Mouse (Mus musculus) lung, adult 2 months (tissue): ENCODE results near the gene Gsg1. TPM values are rescaled to one million over a fixed set of nuclear protein-coding genes. Genes with fewer than 3 reads are reported as not detected.

Experiments used
- DNase-seq: peaks from one replicate; pipeline ENCODE4 v3.0.0; 2022
- H3K4me1 ChIP-seq: fragments of 200-500 bp; 2 replicates; pipeline ENCODE4 v1.6.1; 2011; ENCODE audit warnings: low read length; ENCODE audit not compliant: control insufficient read depth, insufficient read depth
- H3K4me3 ChIP-seq: fragments of 200-500 bp; replicated peaks from 2 replicates; pipeline ENCODE3; 2011; ENCODE audit warnings: low read depth, mild to moderate bottlenecking, control low read depth, low read length; ENCODE audit errors: extremely low read depth
- CTCF ChIP-seq: fragments of 200-500 bp; IDR thresholded peaks from 2 replicates; pipeline ENCODE4 v1.5.1; 2011; ENCODE audit warnings: mild to moderate bottlenecking, low read length, control low read depth; ENCODE audit not compliant: insufficient read depth
- POLR2A ChIP-seq: fragments of 200-500 bp; IDR thresholded peaks from 2 replicates; pipeline ENCODE4 v1.6.1; 2011; ENCODE audit warnings: low read depth, mild to moderate bottlenecking, control low read depth, low read length, borderline replicate concordance; ENCODE audit errors: extremely low read depth
- WGBS: fragments of 180-500 bp; shearing (Covaris S2); methylation state at CpG from one replicate; pipeline ENCODE4 v1.1.7; 2018; 5-methylcytosine and 5-hydroxymethylcytosine counted together
- polyA plus RNA-seq: library from polyadenylated mRNA; depleted of rRNA; stranded (reverse); fragments of >200 nt; gene quantifications from 2 replicates; pipeline ENCODE4 v1.2.3, GENCODE M21; 2012

Gsg1 gene
- polyA plus RNA-seq, 1 experiment, result 1.4 TPM

GRCm38 (mm10) chr6:135279286-135279685 lies 25.1 kb upstream of the Gsg1 start:
- peaks cover 2% of the 10 kb centered on the region; the same call in 1 of the 2 replicates for H3K4me1 ChIP-seq
- 41% methylated on average over 5 of the region's 5 CpGs for WGBS
- TF ChIP-seq POLR2A (no peak), CTCF (no peak)

GRCm38 (mm10) chr6:135278302-135278701 lies 24.2 kb upstream of the Gsg1 start:
- WGBS, result 88% methylated on average over 6 of the region's 6 CpGs

More at GRCm38 (mm10) chr6:135279286-135279685, 25.1 kb upstream of the Gsg1 start:
- H3K4me3 ChIP-seq, result no peak overlapping the region
- DNase-seq, result no peak

GRCm38 (mm10) chr6:135276474-135277295 lies 22.5 kb upstream of the Gsg1 start:
- Histone ChIP-seq H3K4me1 (peaks cover 2% of the 10 kb centered on the region; the same call in 1 of the 2 replicates), H3K4me3 (no peak overlapping the region)
- TF ChIP-seq CTCF (no peak), POLR2A (no peak)
- no peak for DNase-seq
- 61% methylated on average over 6 of the region's 6 CpGs for WGBS

More at GRCm38 (mm10) chr6:135278302-135278701, 24.2 kb upstream of the Gsg1 start:
- DNase-seq, result no peak
- TF ChIP-seq CTCF (no peak), POLR2A (no peak)
- Histone ChIP-seq H3K4me3 (no peak overlapping the region), H3K4me1 (peaks cover 2% of the 10 kb centered on the region; the same call in 1 of the 2 replicates)

- H3K4me1 ChIP-seq, result peaks cover 2% of the 10 kb centered on the region; the same call in 1 of the 2 replicates
- no peak for TF ChIP-seq CTCF
- no peak for TF ChIP-seq POLR2A
- WGBS, result 75% methylated on average over 4 of the region's 4 CpGs
These were observed 21.1 kb upstream of the Gsg1 start for GRCm38 (mm10) chr6:135275231-135275630.

DNA sequence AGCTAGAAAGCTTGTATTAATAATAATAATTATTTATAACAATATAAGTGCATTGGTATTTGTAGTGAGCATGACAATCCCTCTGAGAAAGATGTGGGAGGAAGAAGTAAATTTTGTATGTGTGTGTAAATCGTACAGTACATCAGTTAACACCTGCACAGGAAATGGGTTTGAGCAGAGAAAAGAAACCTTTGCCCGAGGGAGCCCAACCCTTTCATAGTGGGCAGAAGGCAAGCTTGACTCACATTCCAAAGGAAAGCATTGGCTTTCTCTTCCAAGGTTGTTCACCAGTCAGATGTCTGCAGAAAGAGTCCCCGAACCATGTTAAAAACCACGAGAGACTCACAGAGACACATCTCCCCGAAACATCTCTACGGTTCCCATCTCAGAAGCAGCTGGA lies 18.9 kb upstream of the Gsg1 start:
- WGBS, result 81% methylated on average over 6 of the region's 6 CpGs

More at GRCm38 (mm10) chr6:135275231-135275630, 21.1 kb upstream of the Gsg1 start:
- H3K4me3 ChIP-seq, result no peak overlapping the region
- DNase-seq, result no peak

DNA sequence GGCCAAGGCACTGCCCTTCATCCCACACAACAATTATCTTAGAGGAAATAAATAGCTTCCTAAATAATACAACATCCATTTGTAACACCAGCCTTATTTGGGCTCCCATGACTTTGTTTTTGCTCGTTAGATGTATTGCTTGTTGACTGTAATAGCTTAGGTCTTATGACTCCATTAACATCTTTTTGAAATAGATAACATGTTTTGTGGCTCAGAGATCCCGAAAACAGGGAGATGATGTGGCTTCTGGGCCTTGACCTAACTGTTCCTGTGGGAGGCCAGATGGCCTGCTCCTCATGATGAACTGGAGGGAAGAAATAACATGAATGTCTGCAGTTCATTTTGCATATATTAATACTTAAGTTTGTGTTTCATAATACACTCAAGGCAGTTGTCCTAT lies 17.6 kb upstream of the Gsg1 start:
- 66% methylated on average over 2 of the region's 2 CpGs for WGBS
- no peak for TF ChIP-seq CTCF
- no peak for TF ChIP-seq POLR2A
- DNase-seq, result no peak
- no peak overlapping the region for H3K4me3 ChIP-seq
- H3K4me1 ChIP-seq, result peaks cover 2% of the 10 kb centered on the region; the same call in 1 of the 2 replicates

More for the DNA sequence above, 18.9 kb upstream of the Gsg1 start:
- H3K4me3 ChIP-seq, result no peak overlapping the region
- peaks cover 2% of the 10 kb centered on the region; the same call in 1 of the 2 replicates for H3K4me1 ChIP-seq
- TF ChIP-seq CTCF, result no peak
- no peak for TF ChIP-seq POLR2A
- no peak for DNase-seq

DNA sequence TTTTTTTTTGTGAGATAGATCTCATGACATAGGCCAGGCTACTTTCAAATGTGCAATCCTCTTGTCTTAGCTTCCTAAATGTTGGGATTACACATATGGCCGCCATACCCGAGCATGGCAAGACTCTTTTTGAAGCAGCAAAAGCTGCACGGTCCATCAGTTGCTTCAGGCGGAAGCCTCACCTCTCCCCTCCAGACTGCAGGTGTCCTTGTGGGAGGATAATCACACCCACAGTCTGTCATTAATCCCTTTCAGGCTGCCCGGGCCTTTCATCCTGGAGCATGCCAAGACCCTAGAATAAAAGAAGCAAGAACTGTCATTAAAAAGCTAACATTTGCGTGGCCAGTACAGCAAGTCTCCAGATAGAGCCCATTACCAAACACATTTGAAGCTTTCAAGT lies 15.5 kb upstream of the Gsg1 start:
- no peak for DNase-seq
- Histone ChIP-seq H3K4me3 (no peak overlapping the region), H3K4me1 (peaks cover 2% of the 10 kb centered on the region; the same call in 1 of the 2 replicates)
- 76% methylated on average over 6 of the region's 6 CpGs for WGBS
- TF ChIP-seq CTCF (no peak), POLR2A (no peak)

GRCm38 (mm10) chr6:135268392-135268791 lies 14.2 kb upstream of the Gsg1 start:
- Histone ChIP-seq H3K4me1 (peaks cover 2% of the 10 kb centered on the region; the same call in 1 of the 2 replicates), H3K4me3 (no peak overlapping the region)
- no peak for TF ChIP-seq CTCF
- no peak for TF ChIP-seq POLR2A
- no peak for DNase-seq

GRCm38 (mm10) chr6:135267221-135267620 lies 13.1 kb upstream of the Gsg1 start:
- H3K4me3 ChIP-seq, result no peak overlapping the region
- no peak for DNase-seq
- 83% methylated on average over 3 of the region's 3 CpGs for WGBS
- H3K4me1 ChIP-seq, result peaks cover 2% of the 10 kb centered on the region; the same call in 1 of the 2 replicates
- TF ChIP-seq POLR2A, result no peak
- TF ChIP-seq CTCF, result no peak
